15 mouse cellular contexts compared by ENCODE assay signal in genomic region chr1:121293571-121293970, GRCm38 (mm10). TPM values are rescaled to one million over a fixed set of nuclear protein-coding genes. Genes with fewer than 3 reads are reported as not detected.
DNase-seq lines count a peak whose midpoint lies in the region; ATAC-seq lines count a peak whose summit lies in the region.
"Had no signal": no experiment of that assay in that cellular context is flagged by ENCODE, and none has a peak within 500 bp of the region (broad histone marks: within the 10 kb centered on the region; RNA-seq: fewer than 3 reads in every experiment).

No protein-coding gene starts in this region.

- intact Hi-C loops in heart, postnatal 25 days (cut with DNase I) = no loop called here

- ATAC-seq in megakaryocyte progenitor cell, adult 5-6 weeks (replicated peaks; ENCODE audit: poor library complexity) = peak; percentile 34; the same call in 1 of the 2 replicates
- ATAC-seq: forebrain, embryonic 15.5 days; intestine, embryonic 15.5 days had no signal

- peak; percentile 5 for DNase-seq in adrenal gland, postnatal 14 days
- DNase-seq in adrenal gland, adult 18-20 months (ENCODE audit: low spot score in 2 of 2) = no peak
- peak; percentile 8 for DNase-seq in gastrocnemius, postnatal 25 days
- DNase-seq in gastrocnemius, postnatal 10 days = no peak
- peak; percentile 4 to 15 for DNase-seq in heart, adult 9 months (ENCODE audit: low spot score in 2 of 2)
- no peak for DNase-seq in heart, postnatal 25 days (ENCODE audit: low spot score)
- no peak for DNase-seq in cerebellum, postnatal 36 days
- DNase-seq: adrenal gland, adult 2 months; cerebellum, adult 11-12 months; cerebellum, adult 9-10 months; cerebellum, postnatal 25 days; kidney, adult 18-20 months had no signal

RNA-seq across cellular contexts. Expression of gene Insig2, which starts 38.8 kb away (rescaled TPM):
- total RNA-seq in adrenal gland, postnatal 14 days (2021) = 49.2 and 57.3 TPM in 2 replicates
- total RNA-seq in adrenal gland, adult 18-20 months (2021) = 10 to 100 TPM; 49.3 to 61.4 TPM
- 10 to 100 TPM; 49.3 to 60.3 TPM for total RNA-seq in gastrocnemius, postnatal 25 days (2021)
- 10 to 100 TPM; 41.5 to 43.0 TPM for total RNA-seq in gastrocnemius, postnatal 10 days (2021)
- total RNA-seq in heart, postnatal 25 days (2021) = 10 to 100 TPM; 58.1 to 65.9 TPM
- 11.2 and 24.8 TPM in 2 replicates for total RNA-seq in megakaryocyte progenitor cell, adult 5-6 weeks (2015)
- 8.2 and 19.7 TPM in 2 replicates for total RNA-seq in megakaryocyte progenitor cell, adult 5-6 weeks (2017)

Comparison
In these comparisons a context has a peak if more than half of its experiments do, and no peak if none do; other contexts are left out.
1. DNase-seq: peak in adrenal gland, postnatal 14 days (single experiment), gastrocnemius, postnatal 25 days (single experiment) and heart, adult 9 months (2 of 2); none in adrenal gland, adult 18-20 months (0 of 2), gastrocnemius, postnatal 10 days (single experiment), heart, postnatal 25 days (single experiment) and cerebellum, postnatal 36 days (0 of 2).